In genomic region chr7:78797843-78798455, GRCm38 (mm10) we compare ENCODE assay signal across 13 mouse cellular contexts. TPM values are rescaled to one million over a fixed set of nuclear protein-coding genes. Genes with fewer than 3 reads are reported as not detected.
DNase-seq lines count a peak whose midpoint lies in the region; ATAC-seq lines count a peak whose summit lies in the region.
"Had no signal": no experiment of that assay in that cellular context is flagged by ENCODE, and none has a peak within 500 bp of the region (broad histone marks: within the 10 kb centered on the region; RNA-seq: fewer than 3 reads in every experiment).

No protein-coding gene starts in this region.

- no peaks in the 10 kb centered on the region for H3K9me3 ChIP-seq in megakaryocyte, embryonic 14.5 days
- H3K9me3 ChIP-seq in forebrain, embryonic 16.5 days (ENCODE audit: control insufficient read depth, low read length) = no peaks in the 10 kb centered on the region
- H3K9me3 ChIP-seq: G1E; intestine, embryonic 15.5 days; lung, embryonic 15.5 days had no signal

- no peaks in the 10 kb centered on the region for H3K27me3 ChIP-seq in megakaryocyte, embryonic 14.5 days (replicated peaks)
- no peaks in the 10 kb centered on the region for H3K27me3 ChIP-seq in forebrain, embryonic 16.5 days (replicated peaks; ENCODE audit: control insufficient read depth, insufficient read depth, low read length)
- H3K27me3 ChIP-seq: intestine, embryonic 15.5 days; lung, embryonic 15.5 days had no signal

- peak; percentile 84 for DNase-seq in layer of hippocampus, adult 9-11 months
- peak; percentile 64 for DNase-seq in right cerebral cortex, postnatal 14 days
- DNase-seq in gastrocnemius, postnatal 14 days = no peak
- no peak for DNase-seq in urinary bladder, postnatal 25 days (ENCODE audit: low spot score)
- no peak for DNase-seq in gastrocnemius, postnatal 25 days
- DNase-seq: cerebellum, adult 11-12 months; gastrocnemius, adult 2 months had no signal

- H3K36me3 ChIP-seq in megakaryocyte, embryonic 14.5 days (replicated peaks; ENCODE audit: low read length) = peaks cover 31% of the 10 kb centered on the region
- H3K36me3 ChIP-seq in forebrain, embryonic 16.5 days (ENCODE audit: control insufficient read depth, insufficient read depth) = 0 out of 2 replicates have a peak, but pooled peaks cover under 1% of the 10 kb centered on the region
- H3K36me3 ChIP-seq: intestine, embryonic 15.5 days had no signal

- WGBS in forebrain, embryonic 16.5 days = 31% methylated on average over 9 of the region's 9 CpGs

- intact Hi-C loops in gastrocnemius, postnatal 14 days (cut with DNase I; ENCODE audit: low total_unique reads) = no loop called here

- peak overlapping the region; percentile 56 for H3K4me3 ChIP-seq in megakaryocyte, embryonic 14.5 days (replicated peaks)
- H3K4me3 ChIP-seq in forebrain, embryonic 16.5 days (replicated peaks; ENCODE audit: low read length) = no peak overlapping the region
- H3K4me3 ChIP-seq: gastrocnemius, adult 2 months; intestine, embryonic 15.5 days; lung, embryonic 15.5 days had no signal

- H3K4me2 ChIP-seq in forebrain, embryonic 16.5 days (ENCODE audit: low read length) = 0 out of 2 replicates have a peak overlapping the region, but pooled peaks have one; percentile 9
- H3K4me2 ChIP-seq: intestine, embryonic 15.5 days; lung, embryonic 15.5 days had no signal

- H3K27ac ChIP-seq in forebrain, embryonic 16.5 days (ENCODE audit: low read length) = peak overlapping the region; percentile 93
- H3K27ac ChIP-seq: gastrocnemius, adult 2 months; intestine, embryonic 15.5 days; lung, embryonic 15.5 days had no signal

- H3K9ac ChIP-seq in forebrain, embryonic 16.5 days (replicated peaks; ENCODE audit: low read depth, low read length) = no peak overlapping the region
- H3K9ac ChIP-seq: intestine, embryonic 15.5 days; lung, embryonic 15.5 days had no signal

- ATAC-seq in megakaryocyte, adult 5-6 weeks (ENCODE audit: poor library complexity, severe bottlenecking) = no peak
- ATAC-seq in forebrain, embryonic 16.5 days = peak; percentile 85
- ATAC-seq: intestine, embryonic 15.5 days had no signal

- peaks cover 93% of the 10 kb centered on the region for H3K4me1 ChIP-seq in megakaryocyte, embryonic 14.5 days
- peaks cover 23% of the 10 kb centered on the region for H3K4me1 ChIP-seq in forebrain, embryonic 16.5 days (replicated peaks; ENCODE audit: control insufficient read depth, insufficient read depth, low read length)
- H3K4me1 ChIP-seq: intestine, embryonic 15.5 days; lung, embryonic 15.5 days had no signal

RNA-seq across cellular contexts. Expression of gene Mrpl46, which starts 14.6 kb away (rescaled TPM):
- polyA plus RNA-seq in megakaryocyte, embryonic 14.5 days (2012; ENCODE audit: insufficient read depth, low replicate concordance) = 14.3 TPM in 1 of 2 replicates, not detected in the other
- 20.6 and 32.0 TPM in 2 replicates for total RNA-seq in megakaryocyte, adult 5-6 weeks (2015)
- total RNA-seq in megakaryocyte, adult 5-6 weeks (2017) = 29.3 TPM in 2 replicates
- 51.9 and 52.9 TPM in 2 replicates for polyA plus RNA-seq in forebrain, embryonic 16.5 days (2015; fragmentation: Nextera tagmentation; extraction: Ambion mirVana)
- 10 to 100 TPM; 30.2 to 36.2 TPM for total RNA-seq in gastrocnemius, postnatal 14 days (2021)
- total RNA-seq in gastrocnemius, postnatal 25 days (2021) = 10 to 100 TPM; 28.1 to 30.9 TPM

RNA-seq across cellular contexts. Expression of gene Mrps11, which starts 15.0 kb away (rescaled TPM):
- 142 and 156 TPM in 2 replicates for polyA plus RNA-seq in megakaryocyte, embryonic 14.5 days (2012; ENCODE audit: insufficient read depth, low replicate concordance)
- 21.8 and 24.9 TPM in 2 replicates for total RNA-seq in megakaryocyte, adult 5-6 weeks (2015)
- 33.7 and 45.6 TPM in 2 replicates for total RNA-seq in megakaryocyte, adult 5-6 weeks (2017)
- polyA plus RNA-seq in forebrain, embryonic 16.5 days (2015; fragmentation: Nextera tagmentation; extraction: Ambion mirVana) = 72.7 and 73.7 TPM in 2 replicates
- total RNA-seq in gastrocnemius, postnatal 14 days (2021) = 10 to 100 TPM; 25.7 to 26.9 TPM
- total RNA-seq in gastrocnemius, postnatal 25 days (2021) = 10 to 100 TPM; 30.2 to 30.3 TPM

RNA-seq across cellular contexts. Expression of gene Det1, which starts 49.1 kb away (rescaled TPM):
- polyA plus RNA-seq in megakaryocyte, embryonic 14.5 days (2012; ENCODE audit: insufficient read depth, low replicate concordance) = 1.0 and 1.9 TPM in 2 replicates
- total RNA-seq in megakaryocyte, adult 5-6 weeks (2015) = 10.6 and 10.7 TPM in 2 replicates
- 7.2 and 9.3 TPM in 2 replicates for total RNA-seq in megakaryocyte, adult 5-6 weeks (2017)
- 16.3 and 17.5 TPM in 2 replicates for polyA plus RNA-seq in forebrain, embryonic 16.5 days (2015; fragmentation: Nextera tagmentation; extraction: Ambion mirVana)
- 1 to 10 TPM; 8.5 to 9.2 TPM for total RNA-seq in gastrocnemius, postnatal 14 days (2021)
- 10 to 100 TPM; 13.3 to 14.5 TPM for total RNA-seq in gastrocnemius, postnatal 25 days (2021)

Comparison
In these comparisons a context has a peak if more than half of its experiments do, and no peak if none do; other contexts are left out.
1. DNase-seq: peak in layer of hippocampus, adult 9-11 months (single experiment) and right cerebral cortex, postnatal 14 days (single experiment); none in gastrocnemius, postnatal 14 days (single experiment), urinary bladder, postnatal 25 days (single experiment) and gastrocnemius, postnatal 25 days (single experiment).